Mouse (Mus musculus) CH12.LX (cell line): ENCODE measurements around the gene Agap1. TPM values are rescaled to one million over a fixed set of nuclear protein-coding genes. Genes with fewer than 3 reads are reported as not detected.

Experiments
- DNase-seq: peaks from one replicate; pipeline ENCODE4 v3.0.0-alpha.2; 2013; ENCODE audit errors: extremely low read depth
- H3K27ac ChIP-seq: 2 replicates; pipeline ENCODE4 v1.5.1; 2012; ENCODE audit warnings: low read depth, mild to moderate bottlenecking, control low read depth, moderate library complexity; ENCODE audit not compliant: insufficient read depth
- H3K27me3 ChIP-seq: replicated peaks from 2 replicates; pipeline ENCODE3; 2012; ENCODE audit warnings: inconsistent platforms
- H3K36me3 ChIP-seq, 2 experiments: replicated peaks in 1 of 2; 2 replicates each; pipeline versions ENCODE3 to v1.6.1; 2012; ENCODE audit warnings: inconsistent platforms in 1 of 2, low read length in 1 of 2, mild to moderate bottlenecking in 1 of 2, mixed read lengths in 1 of 2, moderate library complexity in 1 of 2; ENCODE audit not compliant: control insufficient read depth in 1 of 2, insufficient read depth in 1 of 2
- H3K4me1 ChIP-seq, 2 experiments: 2 replicates each; pipeline ENCODE4 v1.6.1; 2012; ENCODE audit warnings: inconsistent platforms in 1 of 2, moderate library complexity in 1 of 2; ENCODE audit not compliant: insufficient read depth in 2 of 2, control insufficient read depth in 1 of 2
- H3K4me2 ChIP-seq: 2 replicates; pipeline ENCODE4 v1.6.1; 2012; ENCODE audit warnings: low read depth, mild to moderate bottlenecking, control low read depth; ENCODE audit not compliant: poor library complexity, insufficient read depth, severe bottlenecking
- H3K4me3 ChIP-seq, 3 experiments: fragments of 150-350 bp in 1 of 3; sonication (generic) in 1 of 3; replicated peaks in 1 of 3; 2 replicates each; pipeline versions ENCODE3 to v1.5.1; 2011 to 2012; ENCODE audit warnings: low read depth in 2 of 3, low read length in 2 of 3, mild to moderate bottlenecking in 2 of 3, moderate library complexity in 2 of 3, control low read depth in 1 of 3, improper control_type of control experiment in 1 of 3, inconsistent platforms in 1 of 3, mixed read lengths in 1 of 3; ENCODE audit not compliant: poor library complexity in 1 of 3
- H3K79me2 ChIP-seq: replicated peaks from 2 replicates; pipeline ENCODE4 v1.6.1; 2012; ENCODE audit warnings: mild to moderate bottlenecking, moderate library complexity; ENCODE audit not compliant: control insufficient read depth, poor library complexity, insufficient read depth, severe bottlenecking; ENCODE audit errors: extremely low read depth
- H3K9ac ChIP-seq: 2 replicates; pipeline ENCODE4 v1.6.1; 2012; ENCODE audit warnings: low read depth, mild to moderate bottlenecking, control low read depth, moderate library complexity; ENCODE audit not compliant: insufficient read depth
- H3K9me3 ChIP-seq: replicated peaks from 2 replicates; pipeline ENCODE3; 2012; ENCODE audit warnings: low read length, inconsistent platforms, mixed read lengths
- CHD1 ChIP-seq: IDR thresholded peaks from 2 replicates; pipeline ENCODE4 v1.6.1; 2012; ENCODE audit warnings: low read depth, low read length, improper control_type of control experiment, inconsistent platforms
- CTCF ChIP-seq, 2 experiments: IDR thresholded peaks in 1 of 2; conservative IDR thresholded peaks in 1 of 2; 2 replicates each; pipeline ENCODE4 v1.5.1; 2011 to 2012; ENCODE audit warnings: low read depth in 2 of 2, low read length in 2 of 2, improper control_type of control experiment in 1 of 2, inconsistent platforms in 1 of 2, mild to moderate bottlenecking in 1 of 2, moderate library complexity in 1 of 2
- ETS1 ChIP-seq: conservative IDR thresholded peaks from 2 replicates; pipeline ENCODE4 v1.6.1; 2012; ENCODE audit warnings: low read depth, mild to moderate bottlenecking, inconsistent platforms, low read length, improper control_type of control experiment, moderate library complexity
- HCFC1 ChIP-seq: IDR thresholded peaks from 2 replicates; pipeline ENCODE4 v1.6.1; 2012; ENCODE audit warnings: low read depth, mild to moderate bottlenecking, inconsistent platforms, low read length, improper control_type of control experiment
- JUND ChIP-seq: conservative IDR thresholded peaks from 2 replicates; pipeline ENCODE4 v1.6.1; 2011; ENCODE audit warnings: low read depth, low read length, improper control_type of control experiment
- MAFK ChIP-seq: IDR thresholded peaks from 2 replicates; pipeline ENCODE4 v1.6.1; 2011; ENCODE audit warnings: low read length, improper control_type of control experiment; ENCODE audit not compliant: insufficient replicate concordance
- MAZ ChIP-seq: IDR thresholded peaks from 2 replicates; pipeline ENCODE4 v1.6.1; 2012; ENCODE audit warnings: low read depth, mild to moderate bottlenecking, inconsistent platforms, low read length, improper control_type of control experiment, moderate library complexity
- MEF2A ChIP-seq: IDR thresholded peaks from 2 replicates; pipeline ENCODE4 v1.6.1; 2014; ENCODE audit warnings: low read depth, mild to moderate bottlenecking, inconsistent platforms, low read length, improper control_type of control experiment, borderline replicate concordance
- NRF1 ChIP-seq: IDR thresholded peaks from 2 replicates; pipeline ENCODE4 v1.6.1; 2014; ENCODE audit warnings: low read depth, mild to moderate bottlenecking, inconsistent platforms, low read length, improper control_type of control experiment, moderate library complexity
- POLR2A ChIP-seq: IDR thresholded peaks from 2 replicates; pipeline ENCODE4 v1.6.1; 2011; ENCODE audit warnings: low read depth, mild to moderate bottlenecking, improper control_type of control experiment, low read length
- RAD21 ChIP-seq: IDR thresholded peaks from 2 replicates; pipeline ENCODE4 v1.6.1; 2011; ENCODE audit warnings: low read depth, mild to moderate bottlenecking, low read length, improper control_type of control experiment, moderate library complexity
- RCOR1 ChIP-seq: conservative IDR thresholded peaks from 2 replicates; pipeline ENCODE4 v1.6.1; 2012; ENCODE audit warnings: low read depth, mild to moderate bottlenecking, inconsistent platforms, low read length, improper control_type of control experiment
- SMC3 ChIP-seq: IDR thresholded peaks from 2 replicates; pipeline ENCODE4 v1.6.1; 2011; ENCODE audit warnings: low read depth, low read length, improper control_type of control experiment
- TBP ChIP-seq: conservative IDR thresholded peaks from 2 replicates; pipeline ENCODE4 v1.6.1; 2011; ENCODE audit warnings: low read depth, low read length, improper control_type of control experiment
- TCF12 ChIP-seq: IDR thresholded peaks from 2 replicates; pipeline ENCODE4 v1.6.1; 2014; ENCODE audit warnings: low read depth, mild to moderate bottlenecking, inconsistent platforms, low read length, improper control_type of control experiment
- dilution Hi-C: fragments of 300-500 bp; cut with MboI; formaldehyde crosslinking; loops from 2 replicates; pipeline ENCODE4 v1.14.3; 2020; ENCODE audit warnings: low sequenced_read_pairs; ENCODE audit not compliant: extremely low pct_unique_long_range_greater_than_20kb, extremely low pct_ligation_motif_present
- in situ Hi-C: fragments of 300-500 bp; cut with MboI; formaldehyde crosslinking; loops from 3 replicates; pipeline ENCODE4 v1.14.3; 2019; ENCODE audit warnings: low sequenced_read_pairs, low pct_ligation_motif_present, low pct_unique_long_range_greater_than_20kb, mixed read lengths
- polyA plus RNA-seq: library from polyadenylated mRNA; unstranded; fragments of >175 nt; gene quantifications from 2 replicates; pipeline ENCODE4 v1.2.1, GENCODE M21; 2012; ENCODE audit warnings: low read depth; ENCODE audit not compliant: insufficient read length
- total RNA-seq, 2 experiments: library from RNA; depleted of rRNA; stranded (reverse); fragments of 300-350 nt in 1 of 2; fragments of >200 nt in 1 of 2; gene quantifications; 2 replicates each; pipeline ENCODE4 v1.2.3; 2012 to 2014

Gene Agap1
- total and polyA plus RNA-seq, 3 experiments: not detected

DNA sequence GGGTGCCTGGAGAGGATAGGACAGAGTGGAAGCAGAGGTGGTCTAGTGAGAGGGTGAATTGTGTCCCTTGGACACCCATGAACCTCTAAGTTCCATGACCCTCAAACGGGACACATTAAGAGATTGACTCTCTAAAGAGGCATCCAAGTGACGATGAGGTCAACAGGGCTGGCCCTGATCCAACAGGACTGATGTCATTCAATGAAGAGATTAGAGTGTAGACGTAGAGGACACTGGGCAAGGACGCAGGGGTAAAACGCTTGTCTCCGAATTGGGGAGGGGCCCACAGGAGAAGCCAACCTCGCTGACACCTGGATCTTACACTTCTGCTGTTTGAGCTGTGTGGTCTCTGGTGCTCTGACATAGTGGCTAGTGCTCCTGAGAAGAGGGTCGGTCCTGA lies 2.5 kb upstream of the Agap1 start:
- Histone ChIP-seq H3K4me2 (no peak overlapping the region), H3K9me3 (peaks cover 88% of the 10 kb centered on the region), H3K27ac (no peak overlapping the region), H3K27me3 (no peaks in the 10 kb centered on the region), H3K36me3 (no peaks in the 10 kb centered on the region), H3K9ac (no peak overlapping the region), H3K4me3 (no peak overlapping the region), H3K79me2 (no peaks in the 10 kb centered on the region)
- in situ Hi-C loops (no loop called here), dilution Hi-C loops (no loop called here)
- no peak for DNase-seq
- TF ChIP-seq MAFK: no peak
- TF ChIP-seq, all 38 proteins: peak for 0
- H3K4me1 ChIP-seq: no peaks in the 10 kb centered on the region

DNA sequence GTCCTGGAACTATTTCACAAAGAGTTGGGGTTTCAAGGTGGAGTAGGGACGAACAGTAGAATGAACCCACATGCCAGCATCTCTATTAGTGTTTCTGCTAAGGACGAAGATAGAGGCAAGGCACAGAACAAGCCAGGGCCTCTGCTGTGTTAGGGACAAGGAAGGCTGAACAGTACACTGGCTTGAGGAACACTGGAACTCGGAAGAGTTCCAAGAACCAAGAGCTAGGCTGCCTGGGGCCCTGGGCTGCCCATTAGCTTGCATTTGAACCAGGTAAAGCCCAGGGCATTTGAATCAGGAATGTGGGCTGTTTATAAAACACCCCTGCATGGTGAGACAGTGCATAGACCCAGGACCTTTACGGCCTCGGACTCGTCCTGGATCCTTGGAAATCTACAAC lies 940 bp upstream of the Agap1 start:
- dilution Hi-C loops (no loop called here), in situ Hi-C loops (no loop called here)
- Histone ChIP-seq H3K4me2 (no peak overlapping the region), H3K27ac (no peak overlapping the region), H3K27me3 (no peaks in the 10 kb centered on the region), H3K9ac (no peak overlapping the region), H3K4me1 (no peaks in the 10 kb centered on the region), H3K36me3 (no peaks in the 10 kb centered on the region), H3K9me3 (peaks cover 90% of the 10 kb centered on the region), H3K4me3 (no peak overlapping the region), H3K79me2 (no peaks in the 10 kb centered on the region)
- DNase-seq: no peak
- TF ChIP-seq SMC3: no peak

DNA sequence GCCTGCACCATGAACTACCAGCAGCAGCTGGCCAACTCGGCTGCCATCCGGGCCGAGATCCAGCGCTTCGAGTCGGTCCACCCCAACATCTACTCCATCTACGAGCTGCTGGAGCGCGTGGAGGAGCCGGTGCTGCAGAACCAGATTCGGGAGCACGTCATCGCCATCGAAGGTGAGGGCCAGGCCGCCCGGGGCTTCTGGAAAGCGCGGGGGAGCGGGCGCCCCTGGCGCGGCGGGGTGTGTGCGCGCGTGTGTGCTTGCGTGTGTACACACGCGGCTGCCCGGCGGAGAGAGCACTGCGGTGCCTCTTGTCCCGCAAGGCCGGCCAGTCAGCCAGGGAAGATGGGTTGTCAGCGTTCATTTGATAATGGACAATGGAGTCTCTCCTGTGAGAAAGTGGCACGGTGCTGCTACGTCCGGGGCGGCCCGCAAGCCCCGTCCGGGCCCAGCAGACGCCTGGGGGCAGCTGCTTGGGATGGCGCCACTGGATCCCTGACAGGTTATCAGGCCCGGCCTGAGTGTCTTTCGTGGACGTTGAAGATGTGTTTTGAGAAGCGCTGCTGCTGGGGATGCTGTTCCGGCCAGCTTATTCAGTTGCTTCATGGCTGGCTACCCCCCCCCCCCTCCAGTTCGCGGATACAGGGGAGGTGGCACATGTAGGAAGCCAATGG lies 950 bp downstream of the Agap1 start:
- in situ Hi-C loops: no loop called here

DNA sequence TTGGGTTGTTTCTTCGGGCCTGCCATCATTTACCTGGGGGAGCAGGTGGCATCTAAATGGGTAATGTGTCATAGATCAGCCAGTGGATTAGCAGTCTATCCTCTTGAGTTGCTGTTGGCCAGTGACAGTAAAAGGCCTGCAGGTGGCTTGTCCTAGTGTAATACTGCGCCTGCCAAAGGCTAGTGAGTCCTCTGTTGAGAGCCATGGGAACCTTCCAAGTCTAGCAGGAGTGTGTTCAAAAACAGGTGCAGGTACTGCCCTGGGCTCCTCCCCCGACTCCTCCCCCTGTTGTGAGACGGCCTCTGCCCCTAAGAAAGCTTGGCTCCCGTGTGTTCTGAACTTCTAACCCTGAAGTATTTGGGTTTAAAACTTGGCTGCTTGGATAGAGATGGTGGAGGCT lies 1.9 kb downstream of the Agap1 start:
- dilution Hi-C loops: no loop called here
- no peak overlapping the region for H3K4me3 ChIP-seq

More for the DNA sequence above, 950 bp downstream of the Agap1 start:
- Histone ChIP-seq H3K36me3 (no peaks in the 10 kb centered on the region), H3K9me3 (peaks cover 89% of the 10 kb centered on the region), H3K27ac (no peak overlapping the region), H3K4me3 (no peak overlapping the region), H3K27me3 (no peaks in the 10 kb centered on the region), H3K4me1 (no peaks in the 10 kb centered on the region), H3K9ac (no peak overlapping the region), H3K79me2 (no peaks in the 10 kb centered on the region), H3K4me2 (no peak overlapping the region)
- dilution Hi-C loops: no loop called here
- DNase-seq: no peak
- TF ChIP-seq MAZ (no peak), POLR2A (no peak), MEF2A (no peak)

More for the DNA sequence above, 1.9 kb downstream of the Agap1 start:
- no peaks in the 10 kb centered on the region for H3K79me2 ChIP-seq
- no peak for DNase-seq
- no peaks in the 10 kb centered on the region for H3K4me1 ChIP-seq
- in situ Hi-C loops: no loop called here
- H3K9ac ChIP-seq: no peak overlapping the region
- no peaks in the 10 kb centered on the region for H3K27me3 ChIP-seq
- no peak overlapping the region for H3K27ac ChIP-seq
- no peaks in the 10 kb centered on the region for H3K36me3 ChIP-seq
- H3K9me3 ChIP-seq: peaks cover 91% of the 10 kb centered on the region
- no peak overlapping the region for H3K4me2 ChIP-seq
- TF ChIP-seq ETS1 (no peak), JUND (no peak), MAFK (no peak), RCOR1 (no peak), CHD1 (no peak), RAD21 (no peak), HCFC1 (no peak), NRF1 (no peak), CTCF (conservative IDR thresholded peaks at IDR 0.05 in 1 of 2, IDR thresholded peaks at IDR 0.05 in 1 of 2; ENCODE audit: low read depth in 2 of 2, low read length in 2 of 2) (no peak), TCF12 (no peak), TBP (no peak)
